Mouse (Mus musculus): ENCODE data around the gene Atp6v1a. TPM values are rescaled to one million over a fixed set of nuclear protein-coding genes. Genes with fewer than 3 reads are reported as not detected.

The Atp6v1a gene
- total RNA-seq (2021), result 10 to 100 TPM; 24.7 to 27.8 TPM
- long read RNA-seq, experiment 1, full-length matches to known transcripts, result 11 of 15 reads
- long read RNA-seq, experiment 1, partial matches to known transcripts, result 2 of 15 reads
- long read RNA-seq, experiment 1, other reads (novel, unspliced or antisense), result 2 of 15 reads
- long read RNA-seq, experiment 2, full-length matches to known transcripts, result 5 of 9 reads
- long read RNA-seq, experiment 2, partial matches to known transcripts, result 2 of 9 reads
- long read RNA-seq, experiment 2, other reads (novel, unspliced or antisense), result 2 of 9 reads

- DNase-seq, result peak; percentile 91 to 93
These were observed at the start of gene Atp6v1a, which contains the start of gene Naa50 for GRCm38 (mm10) chr16:44139536-44140185. Gene Atp6v1a (minus strand): TSS chr16:44139705. Gene Naa50 (plus strand): TSS chr16:44139830.

GRCm38 (mm10) chr16:44188766-44189165, 49.3 kb upstream of the Atp6v1a start:
- DNase-seq, result no peak

- no peak for DNase-seq
These were observed 47.7 kb upstream of the Atp6v1a start for GRCm38 (mm10) chr16:44187172-44187571.

- no peak for DNase-seq
These were observed 45.3 kb upstream of the Atp6v1a start for GRCm38 (mm10) chr16:44184769-44185168.

- DNase-seq, result no peak
These were observed 43.1 kb upstream of the Atp6v1a start for GRCm38 (mm10) chr16:44182597-44182996.

- DNase-seq, result no peak
These were observed 39.0 kb upstream of the Atp6v1a start for GRCm38 (mm10) chr16:44178555-44178954.

GRCm38 (mm10) chr16:44176511-44176910, 37.0 kb upstream of the Atp6v1a start:
- DNase-seq, result no peak

- no peak for DNase-seq
These were observed 35.5 kb upstream of the Atp6v1a start for GRCm38 (mm10) chr16:44175001-44175400.

- peak in 1 of 2 experiments; percentile 19 for DNase-seq
These were observed 34.5 kb upstream of the Atp6v1a start for GRCm38 (mm10) chr16:44173966-44174530.

GRCm38 (mm10) chr16:44173155-44173941, 33.8 kb upstream of the Atp6v1a start, which contains the start of gene Usf3:
Gene Usf3 (plus strand): TSS chr16:44173246.
- DNase-seq, result peak; percentile 59 to 72

- DNase-seq, result peak; percentile 97 to 100
These were observed 33.0 kb upstream of the Atp6v1a start for GRCm38 (mm10) chr16:44172297-44173154.

GRCm38 (mm10) chr16:44168990-44169389, 29.5 kb upstream of the Atp6v1a start:
- DNase-seq, result no peak

- DNase-seq, result peak in 1 of 2 experiments; percentile 17
These were observed 25.7 kb upstream of the Atp6v1a start for GRCm38 (mm10) chr16:44165182-44165581.

GRCm38 (mm10) chr16:44163831-44164230, 24.3 kb upstream of the Atp6v1a start:
- DNase-seq, result no peak

GRCm38 (mm10) chr16:44159325-44159724, 19.8 kb upstream of the Atp6v1a start:
- DNase-seq, result no peak

GRCm38 (mm10) chr16:44154497-44155057, 15.1 kb upstream of the Atp6v1a start:
- no peak for DNase-seq

GRCm38 (mm10) chr16:44149002-44149767, 9.7 kb upstream of the Atp6v1a start:
- DNase-seq, result no peak

- DNase-seq, result peak; percentile 29 to 39
These were observed 2.0 kb upstream of the Atp6v1a start for GRCm38 (mm10) chr16:44141483-44141882.

- DNase-seq, result peak; percentile 84 to 90
These were observed 782 bp upstream of the Atp6v1a start for GRCm38 (mm10) chr16:44140186-44140787.
